Mouse (Mus musculus) bone marrow macrophage, adult 2 months (primary cell): ENCODE measurements at regions not wholly inside any gene's neighbourhood (a gene's known extent, or its start where the extent isn't known, plus 50 kb on each side); places are given as distances from the start of the nearest gene placed in this dataset.

Experiments
- CTCF ChIP-seq: IDR thresholded peaks from 2 replicates; pipeline ENCODE4 v1.5.1; 2012; ENCODE audit warnings: low read depth, mild to moderate bottlenecking, low read length, moderate library complexity
- POLR2A ChIP-seq: IDR thresholded peaks from 2 replicates; pipeline ENCODE4 v1.6.1; 2012; ENCODE audit warnings: mild to moderate bottlenecking, low read depth, low read length, borderline replicate concordance

- TF ChIP-seq CTCF: no peak
- TF ChIP-seq POLR2A: no peak
These were observed 220.2 kb upstream of the Prep start for GRCm38 (mm10) chr10:44846765-44847164.
